Comparison of ENCODE assay signal across 14 mouse cellular contexts in genomic region chr5:102509381-102509780, GRCm38 (mm10). TPM values are rescaled to one million over a fixed set of nuclear protein-coding genes. Genes with fewer than 3 reads are reported as not detected.
DNase-seq lines count a peak whose midpoint lies in the region; ATAC-seq lines count a peak whose summit lies in the region.
"Had no signal": no experiment of that assay in that cellular context is flagged by ENCODE, and none has a peak within 500 bp of the region (broad histone marks: within the 10 kb centered on the region; RNA-seq: fewer than 3 reads in every experiment).

No protein-coding gene starts in this region.

- peak; percentile 81 for DNase-seq in cerebellum, postnatal 10 days
- DNase-seq in cerebellum, adult 9-10 months: no peak
- peak; percentile 27 for DNase-seq in kidney, postnatal 10 days
- no peak for DNase-seq in kidney, postnatal 14 days
- peak; percentile 17 for DNase-seq in right cerebral cortex, postnatal 14 days
- no peak for DNase-seq in right cerebral cortex, adult 2 months (ENCODE audit: low spot score in 2 of 2)
- DNase-seq in cerebellum, postnatal 36 days: peak; percentile 5 to 23
- DNase-seq: forebrain, postnatal 0 days; heart, postnatal 10 days; kidney, adult 8-10 months; thymus, postnatal 25 days had no signal

- no peak for ATAC-seq in CD4-positive, CD25-positive, alpha-beta regulatory T cell, adult 4 months
- ATAC-seq: forebrain, postnatal 0 days; hindbrain, embryonic 16.5 days; intestine, embryonic 15.5 days had no signal

RNA-seq across cellular contexts. Expression of gene Arhgap24, which starts 28.2 kb away (rescaled TPM):
- 1 to 10 TPM; 1.8 to 2.7 TPM for polyA plus RNA-seq in CD4-positive, CD25-positive, alpha-beta regulatory T cell, adult 4 months (2017; shearing (Covaris generic))

Comparison
In these comparisons a context has a peak if more than half of its experiments do, and no peak if none do; other contexts are left out.
1. DNase-seq: peak in cerebellum, postnatal 10 days (2 of 2), kidney, postnatal 10 days (single experiment), right cerebral cortex, postnatal 14 days (single experiment) and cerebellum, postnatal 36 days (2 of 2); none in cerebellum, adult 9-10 months (single experiment), kidney, postnatal 14 days (single experiment) and right cerebral cortex, adult 2 months (0 of 2).